ENCODE assay signal across 8 mouse cellular contexts in the genomic region with DNA sequence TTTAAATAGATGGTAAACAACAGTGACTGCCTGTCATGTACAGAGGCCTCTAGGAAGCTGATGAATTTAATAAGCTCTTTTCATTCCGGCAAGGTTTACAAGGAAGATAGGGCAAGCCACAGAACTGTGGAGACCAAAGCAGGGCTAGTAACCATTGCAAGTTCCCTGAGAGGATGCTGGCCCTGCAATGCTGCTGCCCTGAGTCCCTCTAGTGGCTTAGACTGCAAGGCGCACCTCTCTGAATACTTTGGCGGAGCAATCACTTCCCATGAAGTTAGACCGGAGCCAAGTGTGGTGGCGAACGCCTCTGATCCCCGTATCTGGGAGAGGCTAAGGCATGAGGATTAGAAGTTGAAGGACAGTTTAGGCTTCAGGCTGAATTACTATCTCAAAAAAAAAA. TPM values are rescaled to one million over a fixed set of nuclear protein-coding genes. Genes with fewer than 3 reads are reported as not detected.
DNase-seq lines count a peak whose midpoint lies in the region; ATAC-seq and TF ChIP-seq lines count a peak whose summit lies in the region.

No protein-coding gene starts in this region.

- H3K36me3 ChIP-seq in E14TG2a.4 (ENCODE audit: insufficient read depth, low read length) = no peaks in the 10 kb centered on the region
- H3K36me3 ChIP-seq in heart, embryonic 12.5 days = no peaks in the 10 kb centered on the region
- H3K36me3 ChIP-seq in kidney, postnatal 0 days (ENCODE audit: insufficient read depth, low read length) = no peaks in the 10 kb centered on the region
- H3K36me3 ChIP-seq in liver, embryonic 14.5 days (replicated peaks; ENCODE audit: control insufficient read depth, insufficient read depth, low read depth) = no peaks in the 10 kb centered on the region

- TF ChIP-seq POLR2A in bone marrow macrophage, adult 2 months (IDR thresholded peaks at IDR 0.05; ENCODE audit: borderline replicate concordance, low read depth, low read length) = no peak
- no peak for TF ChIP-seq POLR2A in embryonic fibroblast, embryonic 13.5 days (IDR thresholded peaks at IDR 0.05; ENCODE audit: low read depth, low read length)

- no peak overlapping the region for H3K9ac ChIP-seq in heart, embryonic 12.5 days
- no peak overlapping the region for H3K9ac ChIP-seq in kidney, postnatal 0 days (ENCODE audit: low read depth, low read length)
- H3K9ac ChIP-seq in liver, embryonic 14.5 days (replicated peaks) = no peak overlapping the region

- peak; percentile 63 for TF ChIP-seq CTCF in E14TG2a.4 (conservative IDR thresholded peaks at IDR 0.05; ENCODE audit: low read length)
- TF ChIP-seq CTCF in bone marrow macrophage, adult 2 months (IDR thresholded peaks at IDR 0.05; ENCODE audit: low read depth, low read length) = peak; percentile 52
- TF ChIP-seq CTCF in embryonic fibroblast, embryonic 13.5 days (IDR thresholded peaks at IDR 0.05; ENCODE audit: borderline replicate concordance, insufficient read depth, low read length) = peak; percentile 93
- TF ChIP-seq CTCF in kidney, postnatal 0 days (IDR thresholded peaks at IDR 0.05; ENCODE audit: low read depth) = peak; percentile 92
- peak; percentile 77 for TF ChIP-seq CTCF in liver, embryonic 14.5 days (IDR thresholded peaks at IDR 0.05; ENCODE audit: low read depth)

- no peak for TF ChIP-seq EP300 in liver, embryonic 14.5 days (IDR thresholded peaks at IDR 0.05; ENCODE audit: low read depth)

- H3K4me2 ChIP-seq in heart, embryonic 12.5 days = no peak overlapping the region
- H3K4me2 ChIP-seq in kidney, postnatal 0 days (ENCODE audit: low read length) = no peak overlapping the region
- no peak overlapping the region for H3K4me2 ChIP-seq in liver, embryonic 14.5 days (ENCODE audit: low read depth)

- H3K9me3 ChIP-seq in E14TG2a.4 (ENCODE audit: low read length) = no peaks in the 10 kb centered on the region
- H3K9me3 ChIP-seq in heart, embryonic 12.5 days (replicated peaks) = no peaks in the 10 kb centered on the region; the same call in 1 of the 2 replicates
- H3K9me3 ChIP-seq in kidney, postnatal 0 days (replicated peaks; ENCODE audit: low read length) = no peaks in the 10 kb centered on the region
- no peaks in the 10 kb centered on the region for H3K9me3 ChIP-seq in liver, embryonic 14.5 days (ENCODE audit: control insufficient read depth, low read length)

- peaks cover 29% of the 10 kb centered on the region for H3K27me3 ChIP-seq in E14TG2a.4 (ENCODE audit: insufficient read depth, low read length)
- H3K27me3 ChIP-seq in heart, embryonic 12.5 days (replicated peaks) = 0 out of 2 replicates have a peak, but pooled peaks cover 4% of the 10 kb centered on the region
- H3K27me3 ChIP-seq in kidney, postnatal 0 days (ENCODE audit: insufficient read depth, low read length) = no peaks in the 10 kb centered on the region
- H3K27me3 ChIP-seq in liver, embryonic 14.5 days (ENCODE audit: control insufficient read depth, insufficient read depth, low read length) = no peaks in the 10 kb centered on the region

- ATAC-seq in heart, embryonic 12.5 days (ENCODE audit: insufficient number of reproducible peaks, low FRiP score) = peak; percentile 39; the same call in 1 of the 2 replicates
- peak; percentile 57 for ATAC-seq in kidney, postnatal 0 days (replicated peaks; ENCODE audit: low FRiP score, low read depth)
- no peak for ATAC-seq in liver, embryonic 14.5 days (ENCODE audit: insufficient read depth)

- no peak overlapping the region for H3K4me3 ChIP-seq in E14TG2a.4 (replicated peaks; ENCODE audit: low read length)
- H3K4me3 ChIP-seq in bone marrow macrophage, adult 2 months (ENCODE audit: insufficient read depth, low read length) = no peak overlapping the region
- no peak overlapping the region for H3K4me3 ChIP-seq in embryonic fibroblast, embryonic 13.5 days (ENCODE audit: insufficient read depth, low read length)
- no peak overlapping the region for H3K4me3 ChIP-seq in heart, embryonic 12.5 days
- no peak overlapping the region for H3K4me3 ChIP-seq in kidney, postnatal 0 days (replicated peaks; ENCODE audit: low read depth, low read length)
- no peak overlapping the region for H3K4me3 ChIP-seq in liver, embryonic 14.5 days (ENCODE audit: insufficient read depth in 1 of 2, low read depth in 2 of 2, low read length in 2 of 2)

- peaks cover 5% of the 10 kb centered on the region; the same call in 1 of the 2 replicates for H3K4me1 ChIP-seq in E14TG2a.4 (replicated peaks; ENCODE audit: low read depth, low read length)
- H3K4me1 ChIP-seq in bone marrow macrophage, adult 2 months (ENCODE audit: control insufficient read depth, insufficient read depth, low read length) = no peaks in the 10 kb centered on the region
- peaks cover 4% of the 10 kb centered on the region; the same call in 1 of the 2 replicates for H3K4me1 ChIP-seq in embryonic fibroblast, embryonic 13.5 days (ENCODE audit: control insufficient read depth, insufficient read depth, low read length)
- H3K4me1 ChIP-seq in heart, embryonic 12.5 days (replicated peaks) = no peaks in the 10 kb centered on the region
- H3K4me1 ChIP-seq in kidney, postnatal 0 days (replicated peaks; ENCODE audit: insufficient read depth, low read length) = no peaks in the 10 kb centered on the region
- H3K4me1 ChIP-seq in liver, embryonic 14.5 days (replicated peaks; ENCODE audit: control insufficient read depth in 2 of 2, insufficient read depth in 2 of 2, low read length in 1 of 2) = no peaks in the 10 kb centered on the region

- peak; percentile 95 for DNase-seq in kidney, postnatal 0 days (ENCODE audit: low spot score)
- peak in 2 of 3 experiments; percentile 5 to 13 for DNase-seq in liver, embryonic 14.5 days (ENCODE audit: low read depth in 3 of 3, low spot score in 3 of 3)
- peak; percentile 18 for DNase-seq in ovary, postnatal 10 days (ENCODE audit: low spot score)
- peak; percentile 15 for DNase-seq in urinary bladder, postnatal 10 days (ENCODE audit: low spot score)

- WGBS in heart, embryonic 12.5 days = 5% methylated on average over 7 of the region's 7 CpGs
- 4% methylated on average over 7 of the region's 7 CpGs for WGBS in kidney, postnatal 0 days
- 9% methylated on average over 7 of the region's 7 CpGs for WGBS in liver, embryonic 14.5 days (ENCODE audit: insufficient replicate concordance)

- no peak overlapping the region for H3K27ac ChIP-seq in bone marrow macrophage, adult 2 months (ENCODE audit: insufficient read depth, low read depth, low read length)
- no peak overlapping the region for H3K27ac ChIP-seq in embryonic fibroblast, embryonic 13.5 days (ENCODE audit: insufficient read depth, low read length)
- H3K27ac ChIP-seq in heart, embryonic 12.5 days (ENCODE audit: poor library complexity, severe bottlenecking) = no peak overlapping the region
- H3K27ac ChIP-seq in kidney, postnatal 0 days = no peak overlapping the region
- no peak overlapping the region for H3K27ac ChIP-seq in liver, embryonic 14.5 days

RNA-seq across cellular contexts. Expression of a gene that starts 36.4 kb away (rescaled TPM):
- polyA plus RNA-seq in bone marrow macrophage, adult 2 months (2012; ENCODE audit: insufficient read depth, insufficient read length, missing spikeins) = 9.9 and 10.9 TPM in 2 replicates
- polyA plus RNA-seq in embryonic fibroblast, embryonic 13.5 days (2011; ENCODE audit: insufficient read length, low read depth, missing spikeins) = 36.5 and 58.5 TPM in 2 replicates
- polyA plus RNA-seq in heart, embryonic 12.5 days (2016; fragmentation: Nextera tagmentation; extraction: Ambion mirVana) = 60.0 and 64.3 TPM in 2 replicates
- polyA plus RNA-seq in kidney, postnatal 0 days (2015; fragmentation: Nextera tagmentation; extraction: Ambion mirVana) = 72.3 and 73.5 TPM in 2 replicates
- polyA plus RNA-seq in liver, embryonic 14.5 days (2012; rRNA removed) = 4.6 TPM in 2 replicates
- 4.1 and 5.0 TPM in 2 replicates for polyA plus RNA-seq in liver, embryonic 14.5 days (2014; fragmentation: Nextera tagmentation; extraction: Ambion mirVana)

RNA-seq across cellular contexts. Expression of a gene that starts 36.9 kb away (rescaled TPM):
- polyA plus RNA-seq in bone marrow macrophage, adult 2 months (2012; ENCODE audit: insufficient read depth, insufficient read length, missing spikeins) = 4.7 and 4.9 TPM in 2 replicates
- 21.7 and 44.1 TPM in 2 replicates for polyA plus RNA-seq in embryonic fibroblast, embryonic 13.5 days (2011; ENCODE audit: insufficient read length, low read depth, missing spikeins)
- 0.57 and 0.91 TPM in 2 replicates for polyA plus RNA-seq in heart, embryonic 12.5 days (2016; fragmentation: Nextera tagmentation; extraction: Ambion mirVana)
- polyA plus RNA-seq in kidney, postnatal 0 days (2015; fragmentation: Nextera tagmentation; extraction: Ambion mirVana) = 12.1 and 13.8 TPM in 2 replicates
- polyA plus RNA-seq in liver, embryonic 14.5 days (2012; rRNA removed) = 0.28 and 0.40 TPM in 2 replicates
- polyA plus RNA-seq in liver, embryonic 14.5 days (2014; fragmentation: Nextera tagmentation; extraction: Ambion mirVana) = 0.14 and 0.37 TPM in 2 replicates

Comparison
In these comparisons a context has a peak if more than half of its experiments do, and no peak if none do; other contexts are left out.
1. DNase-seq: peak in every context shown above with its lines; median percentile 95 in kidney, postnatal 0 days; 18 in ovary, postnatal 10 days; 15 in urinary bladder, postnatal 10 days; 9 in liver, embryonic 14.5 days.